Mouse (Mus musculus) midbrain, postnatal 0 days (tissue): ENCODE results near the gene Gse1. TPM values are rescaled to one million over a fixed set of nuclear protein-coding genes. Genes with fewer than 3 reads are reported as not detected.
A peak's percentile ranks its signal among the peaks of the same experiment; 100 is the strongest.

Source experiments
- ATAC-seq: fragments of 200-750 bp; cut with Nextera tagmentation; 2 replicates; pipeline ENCODE4 v1.8.0; 2017; ENCODE audit warnings: moderate number of reproducible peaks, mild to moderate bottlenecking, moderate TSS enrichment, moderate library complexity; ENCODE audit not compliant: low FRiP score
- DNase-seq: peaks from one replicate; pipeline ENCODE4 v3.0.0-alpha.2; 2015; ENCODE audit warnings: low spot score
- H3K27ac ChIP-seq: fragments of 300-500 bp; sonication (generic); 2 replicates; pipeline ENCODE4 v1.5.1; 2014; ENCODE audit warnings: low read depth, mild to moderate bottlenecking, low read length, mixed read lengths
- H3K27me3 ChIP-seq: fragments of 300-500 bp; sonication (generic); 2 replicates; pipeline ENCODE4 v1.6.1; 2014; ENCODE audit warnings: low read length, control low read depth, mixed read lengths; ENCODE audit not compliant: insufficient read depth
- H3K36me3 ChIP-seq: fragments of 300-500 bp; sonication (generic); 2 replicates; pipeline ENCODE4 v1.6.1; 2014; ENCODE audit warnings: low read length, control low read depth, mixed read lengths; ENCODE audit not compliant: insufficient read depth
- H3K4me1 ChIP-seq: fragments of 300-500 bp; sonication (generic); 2 replicates; pipeline ENCODE4 v1.6.1; 2014; ENCODE audit warnings: mild to moderate bottlenecking, control low read depth, antibody characterized with exemption, low read length, mixed read lengths; ENCODE audit not compliant: insufficient read depth
- H3K4me2 ChIP-seq: fragments of 300-500 bp; sonication (generic); 2 replicates; pipeline ENCODE4 v1.6.1; 2014; ENCODE audit warnings: low read depth, mild to moderate bottlenecking, low read length, mixed read lengths; ENCODE audit not compliant: poor library complexity, severe bottlenecking
- H3K4me3 ChIP-seq: fragments of 300-500 bp; sonication (generic); 2 replicates; pipeline ENCODE4 v1.5.1; 2014; ENCODE audit warnings: low read depth, mild to moderate bottlenecking, low read length, moderate library complexity
- H3K9ac ChIP-seq: fragments of 300-500 bp; sonication (generic); replicated peaks from 2 replicates; pipeline ENCODE4 v1.6.1; 2014; ENCODE audit warnings: mild to moderate bottlenecking, low read length, moderate library complexity, mixed read lengths; ENCODE audit not compliant: poor library complexity, severe bottlenecking
- H3K9me3 ChIP-seq: fragments of 300-500 bp; sonication (generic); 2 replicates; pipeline ENCODE4 v1.6.1; 2016; ENCODE audit warnings: low read length, control low read depth
- CTCF ChIP-seq: IDR thresholded peaks from 2 replicates; pipeline ENCODE4 v1.5.1; 2016; ENCODE audit warnings: antibody characterized with exemption, mild to moderate bottlenecking
- WGBS: fragments of 180-500 bp; shearing (Covaris S2); extraction: QIAGEN DNeasy Blood & Tissue Kit; methylation state at CpG from one replicate; pipeline ENCODE4 v1.1.7; 2014; 5-methylcytosine and 5-hydroxymethylcytosine counted together
- polyA plus RNA-seq: library from polyadenylated mRNA; unstranded; fragments of >200 nt; fragmentation: Nextera tagmentation; extraction: Ambion mirVana; gene quantifications from 2 replicates; pipeline ENCODE4 v1.2.1, GENCODE M21; 2015
- total RNA-seq: library from RNA; depleted of rRNA; stranded (reverse); fragments of >200 nt; gene quantifications from 2 replicates; pipeline ENCODE4 v1.2.3, GENCODE M21; 2014

The Gse1 gene
- total and polyA plus RNA-seq, 2 experiments from 2014 or later, result 12.4 to 51.3 TPM

GRCm38 (mm10) chr8:120248451-120248850 is 20.2 kb downstream of the Gse1 start:
- no peak overlapping the region for H3K9ac ChIP-seq
- 95% methylated on average over 4 of the region's 4 CpGs for WGBS
- no peak overlapping the region for H3K4me3 ChIP-seq
- H3K9me3 ChIP-seq, result no peaks in the 10 kb centered on the region
- TF ChIP-seq CTCF, result no peak
- no peaks in the 10 kb centered on the region; the same call in 1 of the 2 replicates for H3K4me1 ChIP-seq
- DNase-seq (no peak), ATAC-seq (no peak)
- no peak overlapping the region for H3K4me2 ChIP-seq
- H3K27me3 ChIP-seq, result no peaks in the 10 kb centered on the region
- H3K36me3 ChIP-seq, result no peaks in the 10 kb centered on the region
- no peak overlapping the region for H3K27ac ChIP-seq

GRCm38 (mm10) chr8:120249800-120250336 is 21.6 kb downstream of the Gse1 start:
- Histone ChIP-seq H3K9me3 (no peaks in the 10 kb centered on the region), H3K4me2 (no peak overlapping the region), H3K27me3 (no peaks in the 10 kb centered on the region), H3K4me1 (no peaks in the 10 kb centered on the region; the same call in 1 of the 2 replicates), H3K27ac (no peak overlapping the region), H3K9ac (no peak overlapping the region), H3K36me3 (no peaks in the 10 kb centered on the region), H3K4me3 (no peak overlapping the region)
- WGBS, result 76% methylated on average over 9 of the region's 9 CpGs
- no peak for TF ChIP-seq CTCF
- no peak for DNase-seq
- ATAC-seq, result no peak

GRCm38 (mm10) chr8:120250750-120251410 is 22.6 kb downstream of the Gse1 start:
- DNase-seq (peak; percentile 67), ATAC-seq (peak; percentile 59; the same call in 1 of the 2 replicates)
- Histone ChIP-seq H3K36me3 (no peaks in the 10 kb centered on the region), H3K4me2 (no peak overlapping the region), H3K27ac (peak overlapping the region; percentile 66), H3K4me3 (no peak overlapping the region), H3K4me1 (no peaks in the 10 kb centered on the region; the same call in 1 of the 2 replicates), H3K9ac (no peak overlapping the region), H3K27me3 (no peaks in the 10 kb centered on the region), H3K9me3 (no peaks in the 10 kb centered on the region)
- 47% methylated on average over 16 of the region's 16 CpGs for WGBS
- no peak for TF ChIP-seq CTCF

- H3K27ac ChIP-seq, result peak overlapping the region; percentile 66
- no peak overlapping the region for H3K4me2 ChIP-seq
- H3K9me3 ChIP-seq, result no peaks in the 10 kb centered on the region
- H3K9ac ChIP-seq, result no peak overlapping the region
- H3K4me3 ChIP-seq, result no peak overlapping the region
- H3K4me1 ChIP-seq, result no peaks in the 10 kb centered on the region; the same call in 1 of the 2 replicates
- 68% methylated on average over 9 of the region's 9 CpGs for WGBS
- DNase-seq (no peak), ATAC-seq (peak; percentile 21; the same call in 1 of the 2 replicates)
- no peaks in the 10 kb centered on the region for H3K27me3 ChIP-seq
- no peak for TF ChIP-seq CTCF
- no peaks in the 10 kb centered on the region for H3K36me3 ChIP-seq
Observed at GRCm38 (mm10) chr8:120251411-120252035, 23.3 kb downstream of the Gse1 start.

- no peaks in the 10 kb centered on the region for H3K27me3 ChIP-seq
Observed at GRCm38 (mm10) chr8:120253626-120254025, 25.4 kb downstream of the Gse1 start.

More at GRCm38 (mm10) chr8:120253626-120254025, 25.4 kb downstream of the Gse1 start:
- ATAC-seq, result no peak
- no peaks in the 10 kb centered on the region for H3K9me3 ChIP-seq
- H3K9ac ChIP-seq, result no peak overlapping the region
- no peaks in the 10 kb centered on the region for H3K36me3 ChIP-seq
- WGBS, result 79% methylated on average over 8 of the region's 8 CpGs
- H3K27ac ChIP-seq, result no peak overlapping the region
- H3K4me2 ChIP-seq, result no peak overlapping the region
- no peak for TF ChIP-seq CTCF
- no peak overlapping the region for H3K4me3 ChIP-seq
- DNase-seq, result no peak
- H3K4me1 ChIP-seq, result no peaks in the 10 kb centered on the region; the same call in 1 of the 2 replicates
